Mouse (Mus musculus) embryonic facial prominence, embryonic 10.5 days (tissue): ENCODE data around the gene Car2. TPM values are rescaled to one million over a fixed set of nuclear protein-coding genes. Genes with fewer than 3 reads are reported as not detected.

Experiments
- DNase-seq: peaks from one replicate; pipeline ENCODE4 v3.0.0-alpha.2; 2017; ENCODE audit warnings: low spot score
- H3K27ac ChIP-seq: fragments of 300-500 bp; sonication (generic); replicated peaks from 2 replicates; pipeline ENCODE4 v1.5.1; 2016; ENCODE audit warnings: mild to moderate bottlenecking
- H3K27me3 ChIP-seq: fragments of 300-500 bp; sonication (generic); replicated peaks from 2 replicates; pipeline ENCODE4 v1.6.1; 2016; ENCODE audit warnings: low read depth, mild to moderate bottlenecking; ENCODE audit not compliant: poor library complexity, severe bottlenecking
- H3K36me3 ChIP-seq: fragments of 300-500 bp; sonication (generic); replicated peaks from 2 replicates; pipeline ENCODE4 v1.6.1; 2016; ENCODE audit warnings: mild to moderate bottlenecking, moderate library complexity
- H3K4me1 ChIP-seq: fragments of 300-500 bp; sonication (generic); 2 replicates; pipeline ENCODE4 v1.6.1; 2016
- H3K4me3 ChIP-seq: fragments of 300-500 bp; sonication (generic); 2 replicates; pipeline ENCODE4 v1.5.1; 2016; ENCODE audit warnings: mild to moderate bottlenecking, moderate library complexity
- H3K9me3 ChIP-seq: fragments of 300-500 bp; sonication (generic); 2 replicates; pipeline ENCODE4 v1.6.1; 2016; ENCODE audit warnings: mild to moderate bottlenecking
- WGBS: fragments of 180-500 bp; shearing (Covaris S2); methylation state at CpG from one replicate; pipeline ENCODE4 v1.1.7; 2016; 5-methylcytosine and 5-hydroxymethylcytosine counted together
- polyA plus RNA-seq: library from polyadenylated mRNA; unstranded; fragments of >200 nt; fragmentation: Nextera tagmentation; extraction: Ambion mirVana; gene quantifications from 2 replicates; pipeline ENCODE4 v1.2.1, GENCODE M21; 2016

Car2 gene
- polyA plus RNA-seq, 1 experiment from 2014 or later = 77.4 TPM

DNA sequence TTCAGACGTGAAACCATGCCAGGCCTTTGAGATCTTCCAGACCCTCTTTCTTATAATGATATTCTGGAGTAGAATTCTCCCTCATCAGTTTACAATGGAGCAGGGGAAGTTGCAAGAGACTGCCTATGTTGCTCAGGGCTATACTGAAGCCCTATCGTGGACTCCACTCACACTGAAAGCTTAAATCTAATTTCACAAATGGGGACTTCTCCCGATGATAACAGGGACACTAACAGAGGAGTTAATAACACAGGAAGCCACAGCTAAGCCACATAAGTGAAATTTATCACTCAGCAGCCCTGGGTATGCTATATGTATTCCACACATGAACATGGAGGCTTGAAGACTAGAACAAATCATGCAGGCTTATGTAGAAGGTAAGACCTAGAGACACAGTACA, 3.3 kb upstream of the Car2 start:
- 75% methylated on average over 3 of the region's 3 CpGs for WGBS
- DNase-seq = no peak
- H3K9me3 ChIP-seq = no peaks in the 10 kb centered on the region

DNA sequence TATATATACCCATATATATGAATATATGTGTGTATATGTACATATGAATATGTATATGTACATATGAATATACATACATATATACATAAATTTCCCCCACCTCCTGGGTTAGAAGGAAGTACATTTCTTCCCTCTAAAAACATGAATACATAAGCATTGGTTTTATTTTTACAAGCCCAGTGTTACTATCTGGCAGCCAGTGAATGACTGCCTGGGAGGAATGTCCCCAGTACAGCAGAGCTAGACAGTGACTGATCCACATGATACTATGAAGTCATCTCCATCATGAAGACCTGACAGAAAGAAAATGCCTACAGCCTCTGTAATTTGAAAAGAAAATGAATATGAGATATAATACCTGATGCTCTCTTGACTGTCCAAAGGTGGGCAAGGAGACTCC, 1.2 kb upstream of the Car2 start:
- DNase-seq = no peak
- no peaks in the 10 kb centered on the region for H3K36me3 ChIP-seq
- H3K27me3 ChIP-seq = peaks cover 18% of the 10 kb centered on the region
- H3K4me1 ChIP-seq = peaks cover 7% of the 10 kb centered on the region; the same call in 1 of the 2 replicates
- no peaks in the 10 kb centered on the region for H3K9me3 ChIP-seq
- H3K27ac ChIP-seq = no peak overlapping the region
- H3K4me3 ChIP-seq = no peak overlapping the region

More for the DNA sequence above, 3.3 kb upstream of the Car2 start:
- H3K27me3 ChIP-seq = peaks cover 14% of the 10 kb centered on the region
- no peak overlapping the region for H3K27ac ChIP-seq
- H3K4me1 ChIP-seq = peaks cover 4% of the 10 kb centered on the region; the same call in 1 of the 2 replicates
- no peaks in the 10 kb centered on the region for H3K36me3 ChIP-seq
- H3K4me3 ChIP-seq = no peak overlapping the region

DNA sequence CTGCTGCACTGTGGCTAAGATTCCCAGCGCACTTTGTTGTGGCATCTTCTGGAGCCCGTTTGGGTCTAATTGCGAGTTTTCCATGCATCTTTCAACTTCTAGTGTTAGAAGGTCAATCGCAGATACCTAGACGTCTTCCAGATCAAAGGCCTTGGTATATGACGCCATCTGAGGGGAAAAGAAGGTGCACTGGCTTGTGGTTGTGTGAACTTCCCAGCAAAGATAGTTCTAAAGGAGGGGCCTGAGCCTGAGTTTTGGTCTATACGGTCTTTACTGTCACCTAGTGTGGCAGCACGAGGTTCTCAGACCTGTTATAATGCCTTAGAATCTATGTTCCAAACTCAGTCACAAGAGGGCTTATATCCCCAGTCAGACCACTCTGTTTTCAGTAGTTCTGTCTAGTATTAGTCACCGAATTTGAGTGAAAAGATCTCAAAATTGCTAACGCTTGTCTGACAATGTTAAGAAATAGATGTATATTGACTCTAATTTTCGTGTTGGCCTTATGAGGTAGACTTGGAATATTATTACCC, 1.1 kb downstream of the Car2 start:
- 0 out of 2 replicates have a peak overlapping the region, but pooled peaks have one; percentile 86 for H3K27ac ChIP-seq
- 34% methylated on average over 11 of the region's 11 CpGs for WGBS
- no peak for DNase-seq

DNA sequence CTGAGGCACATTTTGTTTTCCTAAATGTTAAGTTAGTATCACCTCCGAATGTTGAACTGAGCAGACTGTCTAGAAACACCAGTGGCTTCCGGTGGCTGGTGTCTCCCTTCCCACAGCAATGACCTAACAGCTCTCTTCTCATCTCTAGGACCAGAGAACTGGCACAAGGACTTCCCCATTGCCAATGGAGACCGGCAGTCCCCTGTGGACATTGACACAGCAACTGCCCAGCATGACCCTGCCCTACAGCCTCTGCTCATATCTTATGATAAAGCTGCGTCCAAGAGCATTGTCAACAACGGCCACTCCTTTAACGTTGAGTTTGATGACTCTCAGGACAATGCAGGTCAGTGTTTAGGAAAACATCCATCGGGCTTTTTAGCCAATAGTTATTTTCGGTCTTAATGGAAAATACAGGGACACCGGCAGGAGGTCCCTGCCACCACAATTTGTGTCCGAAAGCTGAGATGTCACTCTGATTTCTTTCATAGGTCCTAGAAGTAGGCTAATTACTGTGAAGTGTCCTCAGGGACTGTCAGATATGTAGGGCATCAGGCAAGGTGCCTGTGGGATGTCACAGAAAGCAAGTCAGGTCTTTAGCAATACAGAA, 1.7 kb downstream of the Car2 start:
- Histone ChIP-seq H3K27ac (no peak overlapping the region), H3K9me3 (no peaks in the 10 kb centered on the region), H3K4me3 (peak overlapping the region; percentile 79), H3K4me1 (peaks cover 11% of the 10 kb centered on the region; the same call in 1 of the 2 replicates), H3K36me3 (no peaks in the 10 kb centered on the region), H3K27me3 (peaks cover 18% of the 10 kb centered on the region)
- 62% methylated on average over 10 of the region's 10 CpGs for WGBS
- DNase-seq = no peak

More for the DNA sequence above, 1.1 kb downstream of the Car2 start:
- no peaks in the 10 kb centered on the region for H3K36me3 ChIP-seq
- no peaks in the 10 kb centered on the region for H3K9me3 ChIP-seq
- H3K4me3 ChIP-seq = peak overlapping the region; percentile 79
- peaks cover 18% of the 10 kb centered on the region for H3K27me3 ChIP-seq
- H3K4me1 ChIP-seq = peaks cover 11% of the 10 kb centered on the region; the same call in 1 of the 2 replicates

- H3K27ac ChIP-seq = no peak overlapping the region
- no peak for DNase-seq
- WGBS = 54% methylated on average over 2 of the region's 2 CpGs
- H3K36me3 ChIP-seq = no peaks in the 10 kb centered on the region
- peaks cover 11% of the 10 kb centered on the region; the same call in 1 of the 2 replicates for H3K4me1 ChIP-seq
- 0 out of 2 replicates have a peak overlapping the region, but pooled peaks have one; percentile 11 for H3K4me3 ChIP-seq
- H3K9me3 ChIP-seq = no peaks in the 10 kb centered on the region
- H3K27me3 ChIP-seq = peaks cover 18% of the 10 kb centered on the region
These were observed 2.5 kb downstream of the Car2 start for GRCm38 (mm10) chr3:14888549-14888948.

DNA sequence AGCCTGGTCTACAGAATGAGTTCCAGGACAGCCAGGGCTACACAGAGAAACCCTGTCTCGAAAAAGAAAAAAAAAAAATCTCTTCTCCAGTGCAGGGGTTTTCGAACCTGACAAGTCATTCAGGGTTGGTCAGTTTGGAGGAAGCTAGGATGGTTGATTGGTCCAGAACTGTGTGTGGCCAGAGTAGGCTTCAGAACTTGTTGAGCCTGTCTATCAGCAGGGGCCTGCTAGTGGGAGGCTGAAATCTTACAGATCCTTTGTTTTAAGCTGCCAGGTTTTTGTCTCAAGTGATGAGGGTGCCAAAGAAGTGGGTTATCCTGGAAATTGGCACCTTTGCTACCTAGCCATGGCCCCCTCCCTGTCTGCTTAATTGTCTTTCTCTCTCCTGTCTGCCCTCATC, 3.0 kb downstream of the Car2 start:
- peaks cover 11% of the 10 kb centered on the region; the same call in 1 of the 2 replicates for H3K4me1 ChIP-seq
- H3K27ac ChIP-seq = no peak overlapping the region
- peaks cover 18% of the 10 kb centered on the region for H3K27me3 ChIP-seq
- H3K4me3 ChIP-seq = peak overlapping the region; percentile 25; the same call in 1 of the 2 replicates
- H3K36me3 ChIP-seq = no peaks in the 10 kb centered on the region
- 65% methylated on average over 2 of the region's 2 CpGs for WGBS
- no peak for DNase-seq
- H3K9me3 ChIP-seq = no peaks in the 10 kb centered on the region

DNA sequence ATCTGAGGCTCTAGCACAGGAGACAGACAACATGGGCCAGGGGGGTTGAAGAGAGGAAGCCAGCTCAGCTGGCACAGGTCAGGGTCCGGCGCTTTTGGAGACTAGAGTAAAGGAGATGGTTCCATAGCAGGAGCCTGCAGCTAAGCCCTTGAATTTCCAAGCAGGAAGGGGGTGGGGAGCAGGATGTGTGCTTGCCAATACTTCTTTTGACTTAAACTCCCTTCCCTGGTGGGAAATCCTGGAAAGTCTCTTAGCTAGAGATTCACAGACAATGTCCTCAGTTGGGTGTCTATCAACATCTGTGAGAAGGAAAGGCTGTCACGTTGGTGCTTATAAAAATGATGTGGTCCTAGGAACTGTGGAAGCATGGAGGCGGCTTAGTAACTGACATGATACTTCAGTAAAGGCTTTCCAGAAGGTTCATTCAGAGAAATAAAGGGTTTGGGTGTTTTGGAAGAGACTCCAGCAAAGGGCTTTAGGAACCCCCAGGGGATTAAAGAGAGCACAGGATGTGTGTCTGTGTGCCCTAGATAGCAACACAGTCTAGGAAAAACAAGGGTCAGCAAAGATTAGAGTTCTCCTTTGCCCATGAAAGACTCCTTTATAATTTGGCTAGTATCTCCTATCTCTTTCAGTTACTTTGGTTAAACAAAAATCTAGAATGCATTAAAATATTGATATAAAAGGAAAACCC, 3.8 kb downstream of the Car2 start:
- DNase-seq = no peak
- Histone ChIP-seq H3K27ac (no peak overlapping the region), H3K36me3 (no peaks in the 10 kb centered on the region), H3K9me3 (no peaks in the 10 kb centered on the region), H3K27me3 (peaks cover 18% of the 10 kb centered on the region), H3K4me1 (peaks cover 11% of the 10 kb centered on the region; the same call in 1 of the 2 replicates), H3K4me3 (peak overlapping the region; percentile 25; the same call in 1 of the 2 replicates)
- WGBS = 29% methylated on average over 4 of the region's 4 CpGs

GRCm38 (mm10) chr3:14892991-14893390, 6.9 kb downstream of the Car2 start:
- Histone ChIP-seq H3K27me3 (peaks cover 2% of the 10 kb centered on the region), H3K4me1 (peaks cover 11% of the 10 kb centered on the region; the same call in 1 of the 2 replicates), H3K36me3 (no peaks in the 10 kb centered on the region), H3K9me3 (no peaks in the 10 kb centered on the region), H3K27ac (no peak overlapping the region), H3K4me3 (no peak overlapping the region)
- DNase-seq = no peak
- WGBS = 75% methylated on average over 3 of the region's 3 CpGs

DNA sequence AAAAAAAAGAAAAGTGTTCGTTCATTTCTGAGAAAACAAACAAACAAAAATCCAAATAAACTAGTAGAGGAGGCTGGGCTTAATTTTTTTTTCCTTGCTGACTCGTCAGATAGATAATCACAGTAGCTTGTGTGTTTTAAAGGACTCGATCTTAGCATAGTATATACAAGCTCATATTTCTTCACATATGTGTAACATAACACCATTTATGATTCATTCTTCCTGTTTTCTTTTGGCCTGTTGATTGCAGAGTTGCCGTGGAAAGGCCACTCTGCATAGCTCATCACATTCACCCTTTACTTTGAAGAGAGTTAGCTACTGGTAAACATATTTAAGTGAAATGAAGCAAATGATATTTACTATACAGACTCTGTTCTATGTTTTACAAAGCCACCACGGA, 7.6 kb downstream of the Car2 start:
- no peak overlapping the region for H3K4me3 ChIP-seq
- DNase-seq = no peak
- H3K4me1 ChIP-seq = peaks cover 11% of the 10 kb centered on the region; the same call in 1 of the 2 replicates
- H3K36me3 ChIP-seq = no peaks in the 10 kb centered on the region
- H3K27me3 ChIP-seq = no peaks in the 10 kb centered on the region; the same call in 1 of the 2 replicates
- H3K27ac ChIP-seq = no peak overlapping the region
- 64% methylated on average over 5 of the region's 5 CpGs for WGBS
- H3K9me3 ChIP-seq = no peaks in the 10 kb centered on the region

DNA sequence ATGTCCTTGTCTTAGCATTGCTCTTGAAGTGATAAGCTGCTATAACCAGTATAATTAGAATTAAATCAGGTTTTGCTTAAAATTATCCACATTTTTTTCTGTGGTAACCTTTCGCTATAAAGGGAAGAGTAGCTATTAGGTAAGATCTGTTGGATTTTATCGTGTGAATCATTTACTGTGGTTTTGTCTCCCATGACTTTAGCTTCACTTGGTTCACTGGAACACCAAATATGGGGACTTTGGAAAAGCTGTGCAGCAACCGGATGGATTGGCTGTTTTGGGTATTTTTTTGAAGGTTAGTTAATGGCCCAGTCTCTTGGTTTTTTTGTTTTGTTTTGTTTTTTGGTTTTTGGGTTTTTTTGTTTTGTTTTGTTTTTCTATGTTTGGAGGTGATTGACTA, 9.3 kb downstream of the Car2 start:
- no peak for DNase-seq
- H3K36me3 ChIP-seq = no peaks in the 10 kb centered on the region
- H3K9me3 ChIP-seq = no peaks in the 10 kb centered on the region
- no peaks in the 10 kb centered on the region for H3K27me3 ChIP-seq
- 95% methylated on average over 3 of the region's 3 CpGs for WGBS
- H3K27ac ChIP-seq = no peak overlapping the region
- peaks cover 12% of the 10 kb centered on the region; the same call in 1 of the 2 replicates for H3K4me1 ChIP-seq
- H3K4me3 ChIP-seq = no peak overlapping the region

DNA sequence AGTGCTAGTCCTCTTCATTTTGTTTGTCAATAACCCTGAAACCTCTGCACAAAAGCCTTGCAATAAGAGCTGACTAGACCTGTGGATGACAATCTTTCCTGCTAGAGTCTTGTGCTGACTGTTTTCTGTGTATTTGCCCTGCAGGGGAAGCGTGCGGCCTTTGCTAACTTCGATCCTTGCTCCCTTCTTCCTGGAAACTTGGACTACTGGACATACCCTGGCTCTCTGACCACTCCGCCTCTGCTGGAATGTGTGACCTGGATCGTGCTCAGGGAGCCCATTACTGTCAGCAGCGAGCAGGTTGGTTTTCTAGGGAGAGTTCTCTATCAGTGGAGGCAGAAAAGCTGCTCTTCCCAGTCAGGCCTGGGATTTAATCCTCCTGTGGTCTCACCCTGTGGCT, 11.7 kb downstream of the Car2 start:
- no peaks in the 10 kb centered on the region for H3K9me3 ChIP-seq
- H3K27ac ChIP-seq = no peak overlapping the region
- H3K36me3 ChIP-seq = no peaks in the 10 kb centered on the region
- H3K27me3 ChIP-seq = no peaks in the 10 kb centered on the region
- WGBS = 64% methylated on average over 6 of the region's 6 CpGs
- 0 out of 2 replicates have a peak, but pooled peaks cover 3% of the 10 kb centered on the region for H3K4me1 ChIP-seq
- DNase-seq = no peak
- H3K4me3 ChIP-seq = no peak overlapping the region

DNA sequence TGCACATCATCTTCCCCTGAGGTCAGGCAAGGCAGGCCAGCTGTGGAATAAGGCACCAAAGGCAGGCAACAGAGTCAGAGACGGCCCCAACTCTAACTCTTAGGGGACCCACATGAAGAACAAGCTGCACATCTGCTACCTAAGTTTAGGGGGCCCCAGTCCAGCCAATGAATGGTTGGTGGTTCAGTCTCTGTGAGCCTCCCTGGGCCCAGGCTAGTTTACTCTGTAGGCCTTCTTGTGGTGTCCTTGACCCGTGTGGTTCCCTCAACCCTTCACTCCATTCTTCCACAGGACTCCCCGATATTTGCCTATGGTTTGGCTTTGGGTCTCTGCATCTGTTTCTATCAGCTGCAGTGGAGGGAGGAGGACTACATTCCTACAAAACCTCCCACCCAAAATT, 17.3 kb downstream of the Car2 start:
- Histone ChIP-seq H3K4me1 (0 out of 2 replicates have a peak, but pooled peaks cover 3% of the 10 kb centered on the region), H3K36me3 (no peaks in the 10 kb centered on the region), H3K27ac (no peak overlapping the region), H3K27me3 (no peaks in the 10 kb centered on the region), H3K4me3 (no peak overlapping the region), H3K9me3 (no peaks in the 10 kb centered on the region)
- 91% methylated on average over 3 of the region's 3 CpGs for WGBS
- DNase-seq = no peak
